Mouse (Mus musculus) common myeloid progenitor, adult 5-6 weeks (primary cell): ENCODE measurements around the gene Foxf1. TPM values are rescaled to one million over a fixed set of nuclear protein-coding genes. Genes with fewer than 3 reads are reported as not detected.

Experiments used
- ATAC-seq: replicated peaks from 2 replicates; pipeline ENCODE4 v1.8.0; 2016; ENCODE audit warnings: low read depth, mild to moderate bottlenecking, moderate TSS enrichment, inconsistent platforms; ENCODE audit not compliant: poor library complexity, severe bottlenecking
- total RNA-seq: library from RNA; stranded (forward); fragments of 200-1000, 187-1606 nt; gene quantifications from 2 replicates; pipeline ENCODE4 v1.2.3, GENCODE M21; 2017

Foxf1 gene
- total RNA-seq: not detected in 2 replicates

DNA sequence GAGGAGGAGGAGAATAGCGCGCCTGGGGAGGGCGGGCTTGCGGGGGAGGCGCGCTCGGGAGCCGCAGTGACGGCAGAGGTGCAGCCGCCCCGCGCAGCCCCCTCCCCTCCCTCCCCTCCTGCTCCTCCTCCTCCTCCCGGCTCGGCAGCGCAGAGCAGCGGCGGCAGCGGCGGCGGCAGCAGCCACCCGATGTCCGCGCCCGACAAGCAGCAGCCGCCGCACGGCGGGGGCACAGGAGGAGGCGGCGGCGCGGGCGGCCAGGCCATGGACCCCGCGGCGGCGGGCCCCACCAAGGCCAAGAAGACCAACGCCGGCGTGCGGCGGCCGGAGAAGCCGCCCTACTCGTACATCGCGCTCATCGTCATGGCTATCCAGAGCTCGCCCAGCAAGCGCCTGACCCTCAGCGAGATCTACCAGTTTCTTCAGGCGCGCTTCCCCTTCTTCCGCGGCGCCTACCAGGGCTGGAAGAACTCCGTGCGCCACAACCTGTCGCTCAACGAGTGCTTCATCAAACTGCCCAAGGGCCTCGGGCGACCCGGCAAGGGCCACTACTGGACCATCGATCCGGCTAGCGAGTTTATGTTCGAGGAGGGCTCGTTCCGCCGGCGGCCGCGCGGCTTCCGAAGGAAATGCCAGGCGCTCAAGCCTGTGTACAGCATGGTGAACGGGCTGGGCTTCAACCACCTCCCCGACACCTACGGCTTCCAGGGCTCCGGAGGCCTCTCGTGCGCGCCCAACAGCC, at the start of gene Foxf1:
Gene Foxf1 (plus strand): TSS at position 177 of the 742 bp plus-strand sequence.
- no peak for ATAC-seq

DNA sequence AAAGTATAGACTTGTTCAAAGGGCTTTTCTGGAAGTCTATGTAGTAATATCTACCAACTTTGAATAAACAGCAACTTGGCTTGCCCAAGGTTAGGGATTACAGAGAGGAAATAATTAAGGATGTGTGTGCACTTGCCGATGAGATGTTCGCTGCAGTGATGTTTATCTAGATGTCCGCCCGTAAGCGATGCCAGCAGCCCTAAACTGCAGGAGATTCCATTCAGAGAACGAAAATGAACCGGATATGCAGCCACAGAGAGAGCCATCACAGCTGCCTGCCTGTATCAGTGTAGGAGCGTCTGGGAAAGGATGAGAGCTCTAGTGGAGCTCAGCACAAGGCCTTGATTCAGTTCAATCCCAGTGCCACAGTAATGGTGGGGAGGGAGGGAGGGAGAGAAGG, 48.6 kb upstream of the Foxf1 start:
- ATAC-seq: no peak

DNA sequence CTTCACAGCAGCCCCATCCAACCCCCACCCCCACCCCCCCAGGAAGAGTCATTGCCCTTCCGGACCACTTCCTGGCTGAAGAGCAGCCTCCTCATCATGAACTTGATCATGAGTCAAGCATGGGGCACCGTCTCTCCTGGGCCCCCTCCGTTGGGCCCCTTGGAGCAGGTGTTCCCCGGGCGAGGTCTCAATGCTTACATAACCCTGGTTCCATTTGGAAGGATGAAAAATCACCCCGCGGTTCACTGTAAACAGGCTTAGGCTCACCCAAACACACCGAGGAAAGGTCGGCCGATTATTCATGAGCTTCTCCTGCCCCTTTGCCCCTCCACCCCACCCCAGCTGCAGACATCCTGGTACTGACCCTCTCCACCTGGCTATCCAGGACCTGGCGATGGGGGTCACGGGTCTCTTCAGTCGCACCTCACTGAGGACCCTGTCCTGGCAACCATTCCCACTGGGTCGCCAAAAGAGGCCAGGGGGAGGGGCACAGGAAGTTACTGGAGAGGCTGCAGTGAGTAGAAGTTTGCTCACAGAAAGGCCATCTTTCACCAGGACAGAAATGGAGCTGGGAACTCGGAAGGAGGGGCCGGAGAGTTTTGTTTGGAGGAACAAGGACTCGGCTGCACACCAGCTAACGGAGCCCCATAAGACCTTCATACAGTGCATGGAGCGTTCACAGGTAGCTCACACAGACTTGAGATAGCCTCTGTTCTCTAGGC, 40.3 kb upstream of the Foxf1 start:
- ATAC-seq: no peak

DNA sequence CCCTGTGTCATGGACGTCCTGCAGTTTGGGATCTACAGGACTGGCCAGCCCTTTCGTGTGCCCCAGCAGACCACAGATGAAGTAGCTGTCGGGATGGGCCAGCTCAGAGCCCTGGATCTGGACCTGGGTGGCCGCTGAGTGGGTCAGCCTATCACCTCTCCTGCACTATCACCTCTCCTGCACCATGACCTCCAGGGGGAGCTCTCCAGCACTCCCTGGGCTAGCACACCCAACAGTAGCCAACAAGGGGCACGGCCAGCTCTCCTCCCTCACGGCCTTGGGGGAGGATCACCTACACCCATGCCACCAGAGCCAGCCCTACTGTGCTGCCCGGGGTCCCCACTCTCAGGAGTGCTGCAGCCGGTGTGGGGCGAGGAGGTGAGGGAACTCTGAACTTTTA, 36.7 kb upstream of the Foxf1 start:
- no peak for ATAC-seq

DNA sequence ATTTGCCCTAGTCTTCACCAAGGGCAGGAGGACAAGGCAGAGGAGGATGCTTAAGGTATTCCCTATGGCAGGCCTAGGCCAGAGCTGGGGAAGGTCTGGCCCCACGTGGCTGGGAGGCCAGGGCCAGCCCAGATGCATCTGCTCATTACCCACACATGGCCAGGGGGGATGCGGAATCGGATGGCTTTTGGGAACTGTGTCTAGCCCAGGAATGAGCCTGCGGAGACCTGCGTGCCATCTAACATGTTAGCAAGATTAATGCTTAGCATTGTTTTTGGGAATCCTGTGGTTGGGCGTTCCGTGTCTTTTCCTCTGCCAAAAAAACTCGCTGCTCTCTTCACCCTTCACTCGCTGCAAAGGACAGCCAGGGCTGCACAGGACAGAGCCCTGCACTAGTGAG, 26.1 kb upstream of the Foxf1 start:
- no peak for ATAC-seq

DNA sequence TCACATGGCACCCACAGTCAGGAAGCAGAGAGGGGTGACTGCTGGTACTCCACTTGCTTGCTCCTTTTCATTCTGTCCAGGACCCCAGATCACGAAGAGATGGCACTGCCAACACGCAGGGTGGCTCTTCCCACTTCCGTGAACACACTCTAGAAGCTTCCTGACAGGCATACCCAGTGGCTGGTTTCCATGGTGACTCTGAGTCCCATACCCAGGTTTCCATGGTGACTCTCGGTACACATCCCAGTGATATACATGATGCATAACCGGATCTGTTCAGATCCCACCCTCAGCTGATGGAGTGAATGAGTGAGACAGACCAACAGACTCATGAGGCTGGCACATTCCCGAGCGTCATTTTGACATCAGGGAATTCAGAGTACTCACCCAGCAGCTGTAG, 25.1 kb upstream of the Foxf1 start:
- ATAC-seq: no peak

DNA sequence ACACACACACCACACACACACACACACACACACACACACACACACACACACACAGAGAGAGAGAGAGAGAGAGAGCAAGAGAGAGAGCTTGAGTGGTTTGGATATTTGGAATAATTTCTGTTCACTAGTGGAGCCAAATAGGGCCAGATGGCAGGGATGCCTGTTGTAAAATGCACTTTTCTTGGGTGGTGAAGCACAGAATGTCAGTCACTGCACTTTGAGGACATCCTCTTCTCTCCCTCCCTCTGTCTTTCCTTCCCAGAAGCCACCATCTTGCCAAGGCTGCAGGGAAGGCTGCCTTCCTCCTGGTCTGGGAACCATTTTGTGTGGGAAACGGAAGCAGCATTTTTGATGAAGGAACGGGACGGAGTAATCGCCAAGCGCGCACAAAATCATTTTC, 21.7 kb upstream of the Foxf1 start:
- no peak for ATAC-seq

DNA sequence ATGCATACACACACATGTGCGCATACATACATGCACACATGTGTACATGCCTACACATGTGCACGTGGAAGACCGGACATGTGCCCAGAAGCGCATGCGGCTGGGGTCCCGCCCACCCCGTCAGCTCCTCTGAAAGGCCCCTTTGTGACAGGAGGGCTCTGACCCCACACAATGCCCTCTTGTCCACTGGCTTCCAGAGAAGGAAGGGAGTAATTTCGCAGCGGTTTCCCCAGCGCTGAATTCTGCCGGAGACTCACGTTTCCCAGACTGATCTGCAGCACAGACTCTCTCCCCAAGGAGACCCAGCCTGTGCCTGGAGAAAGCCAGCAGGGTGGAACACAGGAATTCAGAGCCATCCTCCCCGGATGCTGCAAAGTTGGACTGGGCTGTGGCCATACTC, 20.5 kb upstream of the Foxf1 start:
- no peak for ATAC-seq

DNA sequence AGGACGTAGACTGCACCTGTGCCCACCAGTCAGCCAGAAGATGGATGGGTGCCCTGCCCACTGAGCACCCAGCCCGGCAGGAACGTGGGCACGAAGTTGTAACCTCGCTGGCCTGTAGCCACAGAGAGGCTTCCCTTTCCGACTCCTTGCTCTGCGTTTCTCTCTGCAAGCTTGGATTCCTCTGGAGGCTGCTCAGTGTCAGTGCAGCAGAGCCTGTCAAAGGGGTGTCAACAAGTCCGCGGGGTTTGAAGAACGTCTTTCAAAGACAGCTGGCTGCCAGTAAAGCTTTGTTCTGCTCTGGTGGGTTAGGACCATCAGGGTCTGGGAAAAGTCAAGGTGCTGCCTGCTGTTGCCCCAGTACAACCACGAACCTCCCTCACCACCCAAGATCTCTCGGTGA, 12.7 kb upstream of the Foxf1 start:
- no peak for ATAC-seq

DNA sequence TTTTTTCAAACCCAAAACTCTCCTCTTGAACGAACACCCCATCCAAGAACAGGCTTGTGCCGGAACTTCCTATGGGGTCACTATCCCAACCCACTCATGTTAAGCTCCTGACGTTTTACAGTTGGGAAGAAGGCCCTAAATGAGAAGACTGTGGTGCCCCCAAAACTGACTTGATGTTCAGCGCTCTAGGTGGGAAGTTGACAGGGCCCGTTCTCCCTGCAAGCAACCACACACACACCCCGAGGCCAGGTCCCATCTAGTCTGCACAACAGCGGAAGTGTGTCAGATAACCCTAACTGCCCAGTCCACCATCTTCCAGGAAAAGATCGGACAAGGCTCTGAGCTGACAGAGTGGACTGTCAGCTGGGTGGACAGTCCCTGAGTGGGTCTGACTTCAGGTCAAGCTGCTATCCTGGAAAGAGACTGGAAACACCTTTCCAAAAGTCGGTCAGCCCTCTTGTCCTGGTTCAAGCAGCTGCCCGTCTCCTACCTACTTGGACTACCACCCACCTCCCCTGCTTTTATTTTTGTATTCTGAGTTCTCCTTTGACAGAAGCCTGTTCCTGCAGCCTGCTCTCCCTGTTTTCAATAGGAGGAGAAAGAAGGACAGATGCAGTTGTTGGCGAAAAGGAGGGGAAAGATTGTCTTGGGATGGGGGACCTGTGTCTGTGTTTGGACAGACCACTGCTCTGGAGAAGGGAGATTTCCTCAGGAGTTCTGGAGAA, 11.6 kb upstream of the Foxf1 start:
- ATAC-seq: no peak

DNA sequence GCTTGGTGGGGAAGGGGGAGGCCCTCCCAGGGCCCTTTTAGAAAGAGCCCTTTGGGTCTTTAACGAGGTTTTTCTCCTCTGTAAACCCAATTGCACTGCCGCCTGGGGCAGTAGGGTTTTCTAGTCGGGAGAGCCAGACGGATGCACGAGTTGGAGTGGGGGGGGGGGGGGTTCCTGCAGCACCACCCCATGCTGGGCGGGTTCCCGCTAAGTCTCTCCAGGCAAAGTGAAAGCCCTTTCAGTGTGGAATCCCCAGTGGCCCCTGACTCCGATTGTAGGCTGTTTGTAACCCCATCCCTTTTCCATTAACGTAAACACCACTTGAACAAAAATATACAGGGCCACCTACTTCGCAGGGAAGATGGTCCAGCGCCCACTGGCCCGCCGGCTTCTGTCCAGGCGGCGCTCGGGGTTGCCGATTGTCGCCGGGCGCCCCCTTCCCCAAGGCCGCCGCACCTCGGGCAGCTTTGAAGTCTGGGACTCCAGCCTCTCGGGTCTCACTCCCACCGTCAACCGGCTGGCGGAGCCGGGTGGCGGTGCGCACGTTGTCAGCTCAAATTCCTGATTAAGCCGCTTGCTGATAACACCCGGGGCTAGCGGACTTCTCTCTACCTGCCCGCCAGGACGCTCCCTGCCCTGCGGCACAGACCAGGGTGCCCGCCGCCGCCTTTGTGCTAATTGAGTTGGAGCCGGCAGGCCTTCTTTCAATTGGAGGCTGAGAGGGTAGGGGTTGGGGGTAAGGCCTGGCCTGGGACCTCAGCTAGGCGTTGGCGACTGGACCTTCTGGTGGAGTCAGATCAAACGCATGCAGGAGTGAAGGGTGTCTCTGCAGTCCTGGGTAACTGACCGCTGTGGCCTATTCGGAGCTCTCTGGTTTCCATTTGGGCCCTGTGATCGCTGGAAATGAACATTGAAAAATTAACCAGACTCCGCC, 10.7 kb upstream of the Foxf1 start:
- no peak for ATAC-seq

DNA sequence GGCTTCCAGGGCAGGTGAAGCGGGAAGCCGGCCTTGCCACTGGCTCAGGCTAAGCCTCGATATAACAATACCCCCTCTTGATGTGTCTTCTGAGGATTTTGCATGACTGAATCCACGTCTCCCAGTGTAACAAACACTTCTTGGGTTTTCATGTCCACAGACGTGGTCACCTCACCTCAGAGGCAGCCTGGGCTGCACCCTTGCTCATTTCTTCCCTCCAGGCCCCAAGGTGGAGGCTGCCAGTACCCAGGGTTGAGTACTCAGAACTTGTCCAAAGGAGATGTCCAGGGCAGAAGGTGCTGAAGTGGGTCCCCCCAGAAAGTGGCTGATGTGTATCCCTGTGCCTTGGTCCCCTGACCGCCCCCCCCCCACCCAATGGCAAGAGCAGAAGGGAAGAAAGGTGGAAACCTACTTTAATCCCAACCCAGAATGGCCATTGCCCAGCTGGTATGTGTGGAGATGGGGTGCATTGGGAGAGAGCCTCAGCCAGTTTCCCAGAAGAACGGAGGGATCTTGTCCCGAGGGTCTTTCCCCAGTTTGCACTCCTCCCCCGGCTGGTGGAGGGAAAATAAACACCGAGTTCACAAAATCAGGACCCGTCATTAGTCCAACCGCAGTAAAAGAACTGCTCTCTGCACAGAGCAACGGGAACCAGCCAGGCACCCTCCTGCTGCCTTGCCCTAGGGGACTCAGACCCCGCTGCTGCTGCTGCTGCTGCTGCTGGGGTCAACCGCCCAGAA, 9.9 kb upstream of the Foxf1 start:
- no peak for ATAC-seq

DNA sequence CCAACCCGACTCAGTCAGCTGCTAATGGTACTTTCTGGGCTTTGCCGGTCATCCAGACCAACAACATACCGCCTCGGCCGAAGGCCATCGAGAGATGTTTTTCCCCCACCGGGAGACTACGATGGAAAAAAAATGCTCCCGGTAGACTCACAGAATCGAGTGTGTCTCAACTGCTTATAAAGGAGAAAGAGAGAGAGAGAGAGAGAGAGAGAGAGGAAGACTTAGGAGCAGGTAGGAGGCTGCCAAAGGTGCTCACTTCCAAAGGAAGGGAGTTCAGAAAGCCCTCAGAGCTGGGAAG, 9.4 kb upstream of the Foxf1 start:
- ATAC-seq: no peak

DNA sequence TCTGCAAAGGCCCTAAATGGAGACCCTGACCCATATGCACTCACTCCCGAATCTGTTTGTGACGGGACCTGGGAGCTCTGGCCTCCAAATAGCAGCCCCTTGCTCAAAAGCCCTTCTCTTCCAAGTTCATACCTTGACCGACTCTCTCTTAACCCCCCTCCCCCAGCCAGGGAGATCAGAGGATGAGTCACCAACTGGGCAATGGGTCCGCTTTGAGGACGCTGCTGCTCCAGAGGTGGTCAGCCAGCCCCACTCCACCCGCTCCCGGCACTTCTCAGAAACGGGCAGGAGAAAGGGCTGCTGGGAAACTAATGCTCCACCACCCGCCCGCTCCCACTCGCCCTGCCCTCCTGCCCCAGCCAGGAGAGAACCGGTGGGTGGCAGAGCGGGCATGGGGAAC, 8.2 kb upstream of the Foxf1 start:
- ATAC-seq: no peak

DNA sequence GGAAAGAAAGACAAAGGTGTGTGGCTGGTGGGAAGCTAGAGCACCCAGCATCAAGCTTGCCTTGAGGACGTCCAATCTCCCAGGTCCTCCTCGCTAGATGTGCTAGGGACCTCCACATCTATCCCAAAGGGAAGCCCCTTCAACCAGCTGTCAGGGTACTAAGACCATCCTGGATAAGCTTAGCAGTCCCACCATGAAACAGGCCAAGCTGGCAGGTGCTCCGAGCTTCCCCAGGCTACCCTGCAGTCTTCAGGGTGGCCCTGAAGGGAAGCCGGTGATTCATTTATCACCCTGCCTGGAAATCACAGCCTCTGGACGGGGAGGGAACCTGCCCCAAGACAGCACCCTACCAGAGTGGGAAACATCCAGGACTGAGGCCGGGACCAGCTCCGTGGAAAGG, 7.6 kb upstream of the Foxf1 start:
- ATAC-seq: no peak

DNA sequence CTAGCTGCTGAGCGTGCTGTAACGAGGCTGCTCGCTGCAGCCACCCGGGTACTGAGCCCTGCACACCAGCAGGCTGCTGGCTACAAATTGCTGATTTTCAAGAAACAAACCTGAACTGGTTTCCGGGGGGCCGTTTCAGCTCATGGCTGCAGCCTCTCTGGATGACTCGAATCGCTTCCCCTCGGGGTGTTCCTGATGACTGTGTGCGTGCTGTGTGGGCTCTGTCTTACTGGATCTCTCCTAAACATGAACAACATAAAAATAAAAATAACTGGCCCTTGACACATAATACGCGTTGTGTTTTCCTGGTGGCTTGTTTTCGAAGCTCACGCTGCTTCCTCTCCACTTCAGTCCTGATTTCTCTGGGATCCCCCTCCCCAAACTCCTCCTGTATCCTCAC, 5.5 kb upstream of the Foxf1 start:
- ATAC-seq: no peak

DNA sequence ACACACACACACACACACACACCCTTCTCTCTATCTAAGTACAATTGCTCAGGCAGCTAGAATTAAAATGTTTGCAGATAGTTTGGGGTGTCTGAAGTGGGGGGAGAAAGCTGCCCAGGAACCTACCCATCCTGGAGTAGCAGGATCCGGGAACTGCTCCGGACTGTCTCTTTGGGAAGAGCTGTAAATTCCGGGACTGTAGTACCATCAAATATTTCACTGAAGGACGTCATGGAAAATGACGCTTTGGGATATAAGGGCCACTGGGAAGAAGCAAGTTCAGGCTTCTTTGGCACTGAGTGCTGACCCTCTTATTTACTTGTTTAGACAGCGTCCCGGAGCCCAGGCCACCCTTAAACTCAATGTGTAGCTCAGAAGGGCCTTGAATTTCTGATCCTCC, 5.0 kb upstream of the Foxf1 start:
- ATAC-seq: no peak

DNA sequence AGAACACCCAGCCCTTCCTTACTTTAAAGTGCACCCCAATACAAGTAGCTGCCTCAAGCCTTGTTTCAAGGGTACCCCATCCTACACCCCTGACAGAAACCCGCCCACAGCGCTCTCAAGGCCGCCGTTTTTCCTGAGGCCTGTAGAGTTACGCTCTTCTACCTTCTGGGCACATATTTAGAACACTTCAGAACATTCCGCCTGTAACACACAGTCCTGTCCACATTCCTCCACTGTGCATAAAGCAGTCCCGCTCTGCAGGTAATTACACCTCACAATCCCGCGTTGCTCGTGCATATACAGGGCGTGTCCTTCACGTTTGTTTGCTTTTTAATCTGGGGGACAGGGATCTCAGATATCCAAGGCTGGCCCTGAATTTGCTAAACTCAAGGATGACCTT, 4.2 kb upstream of the Foxf1 start:
- no peak for ATAC-seq

DNA sequence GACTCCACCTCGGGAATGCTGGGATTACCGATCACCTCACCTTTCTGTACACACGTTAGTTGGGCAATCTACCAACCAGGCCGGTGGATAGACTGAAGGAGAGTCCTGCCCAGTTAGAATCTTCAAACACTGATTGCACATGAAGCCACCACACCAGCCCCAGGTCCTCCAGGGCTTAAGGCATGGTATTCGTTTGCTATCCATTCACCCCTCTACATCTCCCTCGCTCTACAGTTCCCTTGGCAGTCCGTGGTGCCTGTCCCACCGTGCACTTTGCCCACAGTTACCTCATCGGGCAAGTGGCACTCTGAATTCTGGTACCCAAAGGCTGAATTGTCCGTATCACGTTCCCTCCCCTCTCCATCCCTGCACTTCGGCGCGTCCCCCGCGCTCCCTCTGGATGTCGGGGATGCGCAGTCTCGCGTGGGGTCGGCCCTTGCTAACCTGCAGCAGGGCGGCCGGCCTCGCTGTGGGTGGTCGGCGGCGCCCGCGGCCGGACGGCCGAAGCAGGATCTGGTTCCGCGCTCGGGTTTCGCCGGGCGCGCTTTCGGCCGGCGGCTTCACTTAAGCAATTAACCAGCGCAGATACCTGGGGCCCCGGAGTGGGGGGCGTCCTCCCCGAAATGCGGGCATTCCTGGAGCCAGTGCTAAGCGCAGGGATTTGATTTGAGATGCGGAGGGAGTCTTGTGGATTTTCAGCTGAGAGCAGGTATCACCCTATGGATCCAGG, 3.7 kb upstream of the Foxf1 start:
- ATAC-seq: no peak
